Mouse (Mus musculus) liver, postnatal 0 days (tissue): Measurements from ENCODE around the gene Klhl18. TPM values are rescaled to one million over a fixed set of nuclear protein-coding genes. Genes with fewer than 3 reads are reported as not detected.

Experiments
- ATAC-seq: fragments of 200-750 bp; cut with Nextera tagmentation; 2 replicates; pipeline ENCODE4 v1.8.0; 2017; ENCODE audit warnings: mild to moderate bottlenecking, moderate library complexity
- DNase-seq: peaks from one replicate; pipeline ENCODE4 v3.0.0-alpha.2; 2016
- H3K27ac ChIP-seq: fragments of 300-500 bp; sonication (generic); 2 replicates; pipeline ENCODE4 v1.5.1; 2014; ENCODE audit warnings: antibody characterized with exemption, moderate library complexity, mild to moderate bottlenecking, low read depth
- H3K27me3 ChIP-seq: fragments of 300-500 bp; sonication (generic); 2 replicates; pipeline ENCODE4 v1.6.1; 2014; ENCODE audit warnings: low read length, control low read depth, mixed read lengths; ENCODE audit not compliant: insufficient read depth
- H3K36me3 ChIP-seq: fragments of 300-500 bp; sonication (generic); replicated peaks from 2 replicates; pipeline ENCODE4 v1.6.1; 2014; ENCODE audit warnings: mild to moderate bottlenecking, control low read depth, low read length, moderate library complexity, mixed read lengths; ENCODE audit not compliant: insufficient read depth
- H3K4me1 ChIP-seq: fragments of 300-500 bp; sonication (generic); 2 replicates; pipeline ENCODE4 v1.6.1; 2014; ENCODE audit warnings: antibody characterized with exemption, mild to moderate bottlenecking, control low read depth; ENCODE audit not compliant: insufficient read depth
- H3K4me2 ChIP-seq: fragments of 300-500 bp; sonication (generic); 2 replicates; pipeline ENCODE4 v1.6.1; 2014; ENCODE audit warnings: low read depth, mild to moderate bottlenecking, low read length, moderate library complexity, mixed read lengths
- H3K4me3 ChIP-seq: fragments of 300-500 bp; sonication (generic); 2 replicates; pipeline ENCODE4 v1.5.1; 2014; ENCODE audit warnings: low read depth, low read length
- H3K9ac ChIP-seq: fragments of 300-500 bp; sonication (generic); replicated peaks from 2 replicates; pipeline ENCODE4 v1.6.1; 2014; ENCODE audit warnings: mild to moderate bottlenecking, moderate library complexity
- H3K9me3 ChIP-seq: fragments of 300-500 bp; sonication (generic); 2 replicates; pipeline ENCODE4 v1.6.1; 2016; ENCODE audit warnings: mild to moderate bottlenecking, control low read depth, low read length, mixed read lengths
- CTCF ChIP-seq: sonication (generic); IDR thresholded peaks from 2 replicates; pipeline ENCODE4 v1.5.1; 2016; ENCODE audit warnings: antibody characterized with exemption, low read depth
- EP300 ChIP-seq: IDR thresholded peaks from 2 replicates; pipeline ENCODE4 v1.6.1; 2016; ENCODE audit warnings: antibody characterized with exemption, low read depth, mild to moderate bottlenecking
- WGBS: fragments of 180-500 bp; shearing (Covaris S2); extraction: QIAGEN DNeasy Blood & Tissue Kit; methylation state at CpG from one replicate; pipeline ENCODE4 v1.1.7; 2014; ENCODE audit not compliant: insufficient replicate concordance; 5-methylcytosine and 5-hydroxymethylcytosine counted together
- polyA plus RNA-seq: library from polyadenylated mRNA; unstranded; fragments of >200 nt; fragmentation: Nextera tagmentation; extraction: Ambion mirVana; gene quantifications from 2 replicates; pipeline ENCODE4 v1.2.1, GENCODE M21; 2015

The Klhl18 gene
- polyA plus RNA-seq, 1 experiment from 2014 or later: 1.5 TPM

DNA sequence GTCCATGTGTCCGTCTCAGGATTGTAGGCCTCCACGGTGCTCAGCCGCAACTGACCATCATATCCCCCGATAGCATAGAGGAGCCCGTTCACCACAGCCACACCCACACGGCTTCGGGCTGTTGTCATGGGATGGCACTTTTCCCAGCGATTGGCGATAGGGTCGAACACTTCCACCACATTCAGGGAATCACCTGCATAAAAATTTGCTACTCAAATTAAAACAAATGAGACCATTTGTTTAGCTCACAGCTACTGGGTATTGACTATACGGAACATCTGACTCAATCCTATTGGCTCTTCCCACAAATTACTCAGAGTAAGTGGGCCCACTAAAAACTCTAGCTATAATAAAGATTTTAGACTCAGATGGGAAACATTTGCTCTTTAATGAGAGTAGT lies 40.5 kb downstream of the Klhl18 start:
- no peak overlapping the region for H3K4me2 ChIP-seq

DNA sequence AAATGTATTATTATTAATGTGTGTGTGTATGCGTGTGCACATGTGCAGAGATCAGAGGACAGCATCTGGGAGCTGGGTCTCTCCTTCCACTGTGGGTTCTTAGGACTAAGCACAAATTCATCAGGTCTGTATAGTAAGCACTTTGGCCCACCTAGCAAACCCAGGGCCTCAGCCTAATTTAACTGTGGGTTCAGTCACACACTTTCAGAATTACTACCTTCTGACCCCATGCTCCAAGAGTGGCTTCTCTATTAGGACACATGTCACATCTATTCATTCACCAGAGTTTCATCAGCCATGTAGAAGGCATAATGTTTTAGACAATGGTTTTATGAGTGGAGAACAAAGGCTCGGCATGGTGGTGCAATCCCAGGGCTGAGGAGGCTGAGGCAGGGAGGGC lies 43.4 kb downstream of the Klhl18 start:
- TF ChIP-seq CTCF: no peak
- no peak for TF ChIP-seq EP300
- 85% methylated on average over 2 of the region's 2 CpGs for WGBS
- no peaks in the 10 kb centered on the region for H3K4me1 ChIP-seq

More for the DNA sequence above, 40.5 kb downstream of the Klhl18 start:
- Histone ChIP-seq H3K4me1 (no peaks in the 10 kb centered on the region; the same call in 1 of the 2 replicates), H3K4me3 (no peak overlapping the region), H3K36me3 (peaks cover 16% of the 10 kb centered on the region), H3K9ac (no peak overlapping the region), H3K27me3 (no peaks in the 10 kb centered on the region), H3K27ac (no peak overlapping the region), H3K9me3 (no peaks in the 10 kb centered on the region)
- WGBS: 90% methylated on average over 11 of the region's 11 CpGs
- ATAC-seq (no peak), DNase-seq (no peak)
- no peak for TF ChIP-seq EP300
- TF ChIP-seq CTCF: no peak

DNA sequence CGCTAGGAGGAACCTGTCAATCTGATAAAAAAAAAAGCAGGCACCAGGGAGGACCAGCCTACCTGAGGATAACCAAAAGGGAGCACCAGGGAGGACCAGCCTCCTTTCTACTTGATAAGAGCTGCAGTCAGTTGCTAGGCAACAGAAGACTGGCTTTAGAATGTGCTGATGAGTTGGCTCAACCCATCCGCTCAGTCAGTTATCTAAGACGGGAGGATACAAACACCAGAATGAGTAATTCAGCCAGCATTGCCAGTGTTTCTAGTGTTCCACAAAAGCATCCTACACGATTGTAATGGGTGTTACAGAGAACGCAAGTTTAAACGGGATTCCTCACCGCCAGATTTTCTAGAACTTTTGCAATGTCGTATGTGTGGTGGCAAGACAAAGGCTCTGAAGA lies 45.3 kb downstream of the Klhl18 start:
- no peak overlapping the region for H3K4me2 ChIP-seq
- H3K36me3 ChIP-seq: peaks cover 12% of the 10 kb centered on the region
- TF ChIP-seq CTCF: no peak
- no peak for TF ChIP-seq EP300
- H3K9me3 ChIP-seq: no peaks in the 10 kb centered on the region
- no peak overlapping the region for H3K4me3 ChIP-seq
- WGBS: 72% methylated on average over 8 of the region's 8 CpGs
- no peak overlapping the region for H3K27ac ChIP-seq
- no peaks in the 10 kb centered on the region for H3K27me3 ChIP-seq
- DNase-seq (no peak), ATAC-seq (no peak)
- no peaks in the 10 kb centered on the region for H3K4me1 ChIP-seq
- H3K9ac ChIP-seq: no peak overlapping the region

More for the DNA sequence above, 43.4 kb downstream of the Klhl18 start:
- Histone ChIP-seq H3K36me3 (peaks cover 17% of the 10 kb centered on the region), H3K9me3 (no peaks in the 10 kb centered on the region), H3K9ac (no peak overlapping the region), H3K4me2 (no peak overlapping the region), H3K27ac (no peak overlapping the region), H3K27me3 (no peaks in the 10 kb centered on the region), H3K4me3 (no peak overlapping the region)
- DNase-seq (no peak), ATAC-seq (no peak)

DNA sequence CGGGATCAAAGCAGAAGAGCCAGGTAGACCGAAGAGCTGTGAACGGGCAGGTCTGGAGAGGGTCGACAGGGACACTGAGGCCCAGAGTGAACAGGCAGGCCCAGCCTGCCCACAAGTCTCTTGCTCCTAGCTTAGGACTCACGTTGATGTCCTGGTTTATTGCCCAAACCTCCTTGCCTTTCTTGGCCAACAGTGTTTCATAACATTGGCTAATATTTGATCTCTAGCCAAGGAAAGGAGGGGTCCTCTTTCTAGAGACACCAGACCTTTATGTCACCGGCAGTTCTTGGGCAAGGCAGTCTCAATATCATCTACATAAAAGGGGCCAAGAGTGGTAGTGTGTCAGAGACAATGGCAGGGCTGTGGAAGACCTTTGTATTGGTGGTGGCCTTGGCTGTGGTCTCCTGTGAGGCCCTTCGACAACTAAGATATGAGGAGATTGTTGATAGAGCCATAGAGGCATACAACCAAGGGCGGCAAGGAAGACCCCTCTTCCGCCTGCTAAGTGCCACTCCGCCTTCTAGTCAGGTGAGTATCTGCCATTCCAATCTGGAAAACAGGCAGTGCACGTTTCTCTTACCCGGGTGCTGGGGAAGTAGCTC lies 56.9 kb downstream of the Klhl18 start, which contains the start of gene Ngp:
TSS of gene Ngp (plus strand) at position 237 of the 602 bp plus-strand sequence.
- 78% methylated on average over 12 of the region's 12 CpGs for WGBS
- H3K4me2 ChIP-seq: no peak within 1 kb of the TSS
- TF ChIP-seq EP300 (0 out of 2 replicates have a peak, but pooled peaks have one; percentile 36), CTCF (no peak)
- no peaks in the 10 kb centered on the region for H3K27me3 ChIP-seq
- H3K9me3 ChIP-seq: no peaks in the 10 kb centered on the region
- H3K36me3 ChIP-seq: no peaks in the 10 kb centered on the region
- ATAC-seq: peak; percentile 21; the same call in 1 of the 2 replicates
- DNase-seq: no peak
- peak within 1 kb of the TSS; percentile 41 for H3K9ac ChIP-seq
- H3K4me1 ChIP-seq: peaks cover 5% of the 10 kb centered on the region
- peak within 1 kb of the TSS; percentile 21 for H3K4me3 ChIP-seq
- H3K27ac ChIP-seq: peak within 1 kb of the TSS; percentile 78

- Histone ChIP-seq H3K9me3 (no peaks in the 10 kb centered on the region), H3K4me2 (no peak overlapping the region), H3K36me3 (no peaks in the 10 kb centered on the region), H3K27ac (no peak overlapping the region), H3K4me3 (no peak overlapping the region), H3K27me3 (no peaks in the 10 kb centered on the region), H3K4me1 (peaks cover 2% of the 10 kb centered on the region; the same call in 1 of the 2 replicates), H3K9ac (no peak overlapping the region)
- DNase-seq: peak; percentile 53
- WGBS: 50% methylated on average over 9 of the region's 9 CpGs
- TF ChIP-seq CTCF (peak; percentile 61), EP300 (no peak)
- no peak for ATAC-seq
These were observed 62.7 kb downstream of the Klhl18 start for GRCm38 (mm10) chr9:110413785-110414184.

GRCm38 (mm10) chr9:110412926-110413325 lies 63.6 kb downstream of the Klhl18 start:
- no peak overlapping the region for H3K27ac ChIP-seq
- ATAC-seq: no peak
- 68% methylated on average over 7 of the region's 7 CpGs for WGBS

More at GRCm38 (mm10) chr9:110412926-110413325, 63.6 kb downstream of the Klhl18 start:
- Histone ChIP-seq H3K36me3 (no peaks in the 10 kb centered on the region), H3K4me2 (no peak overlapping the region), H3K27me3 (no peaks in the 10 kb centered on the region), H3K9me3 (no peaks in the 10 kb centered on the region), H3K9ac (no peak overlapping the region), H3K4me1 (peaks cover 7% of the 10 kb centered on the region; the same call in 1 of the 2 replicates), H3K4me3 (no peak overlapping the region)
- TF ChIP-seq CTCF: no peak
- TF ChIP-seq EP300: no peak
- DNase-seq: no peak
